Mouse (Mus musculus): ENCODE measurements around the gene Nceh1.
A peak's percentile ranks its signal among the peaks of the same experiment; 100 is the strongest.

DNA sequence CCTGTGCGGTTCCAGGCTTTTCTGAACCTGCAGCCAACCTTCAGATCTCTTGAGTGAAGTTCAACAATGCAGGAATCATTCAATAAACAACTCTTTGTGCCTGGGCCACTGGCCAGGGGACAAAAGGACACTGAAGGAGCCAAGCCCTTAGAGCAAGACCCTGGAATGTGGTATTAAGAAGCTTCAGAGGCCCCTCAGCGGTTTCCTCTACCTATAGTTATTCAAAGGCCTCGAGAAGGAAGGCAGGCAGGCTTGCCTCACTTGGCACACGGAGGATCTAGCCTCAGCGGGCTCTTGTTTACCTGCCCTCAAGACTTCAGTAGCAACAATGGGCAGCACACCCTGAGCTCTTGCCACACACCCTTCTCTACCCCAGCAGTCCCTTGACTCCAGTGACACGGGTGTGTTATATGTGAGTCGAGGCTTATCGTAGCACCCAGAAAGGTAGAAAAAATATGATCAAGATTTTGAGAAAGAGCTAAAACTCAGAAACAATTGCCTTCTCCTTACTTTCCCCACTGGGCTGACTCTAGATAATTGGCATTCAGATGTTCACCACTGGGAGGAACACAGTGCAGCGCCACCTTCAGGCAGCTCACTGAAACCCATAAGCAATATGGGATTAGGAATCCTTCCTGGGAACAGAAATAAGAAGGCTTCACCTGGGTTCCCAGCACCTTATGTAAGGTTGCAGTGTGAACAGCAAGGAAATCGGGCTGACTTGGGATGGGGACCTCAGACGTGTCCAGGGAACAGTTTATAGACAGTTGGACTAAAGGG lies 46.0 kb downstream of the Nceh1 start:
- TF ChIP-seq CTCF (IDR thresholded peaks at IDR 0.05; ENCODE audit: extremely low read depth, insufficient read length, insufficient replicate concordance, low read depth, low read length), result peak; percentile 59; the same call in 1 of the 2 replicates
- no peak for TF ChIP-seq POLR2A (IDR thresholded peaks at IDR 0.05; ENCODE audit: low read depth, low read length)

Data from small intestine, adult 2 months (tissue).